Mouse (Mus musculus): ENCODE results near the gene Krt90. TPM values are rescaled to one million over a fixed set of nuclear protein-coding genes. Genes with fewer than 3 reads are reported as not detected.

The Krt90 gene
- polyA plus RNA-seq, 1 experiment from 2014 or later = not detected

- Histone ChIP-seq H3K36me3 (ENCODE audit: insufficient read depth, low read length) (no peaks in the 10 kb centered on the region), H3K4me3 (replicated peaks; ENCODE audit: low read depth, low read length) (no peak overlapping the region), H3K4me2 (ENCODE audit: low read length) (no peak overlapping the region), H3K27ac (no peak overlapping the region), H3K9me3 (replicated peaks; ENCODE audit: low read length) (no peaks in the 10 kb centered on the region), H3K4me1 (replicated peaks; ENCODE audit: insufficient read depth, low read length) (no peaks in the 10 kb centered on the region), H3K9ac (ENCODE audit: low read depth, low read length) (no peak overlapping the region), H3K27me3 (ENCODE audit: insufficient read depth, low read length) (no peaks in the 10 kb centered on the region)
- ATAC-seq (replicated peaks; ENCODE audit: low FRiP score, low read depth) = no peak
- DNase-seq (ENCODE audit: low spot score) = no peak
- WGBS = 81% methylated on average over 5 of the region's 5 CpGs
- no peak for TF ChIP-seq CTCF (IDR thresholded peaks at IDR 0.05; ENCODE audit: low read depth)
These were observed 12.8 kb upstream of the Krt90 start for GRCm38 (mm10) chr15:101575506-101575905.

DNA sequence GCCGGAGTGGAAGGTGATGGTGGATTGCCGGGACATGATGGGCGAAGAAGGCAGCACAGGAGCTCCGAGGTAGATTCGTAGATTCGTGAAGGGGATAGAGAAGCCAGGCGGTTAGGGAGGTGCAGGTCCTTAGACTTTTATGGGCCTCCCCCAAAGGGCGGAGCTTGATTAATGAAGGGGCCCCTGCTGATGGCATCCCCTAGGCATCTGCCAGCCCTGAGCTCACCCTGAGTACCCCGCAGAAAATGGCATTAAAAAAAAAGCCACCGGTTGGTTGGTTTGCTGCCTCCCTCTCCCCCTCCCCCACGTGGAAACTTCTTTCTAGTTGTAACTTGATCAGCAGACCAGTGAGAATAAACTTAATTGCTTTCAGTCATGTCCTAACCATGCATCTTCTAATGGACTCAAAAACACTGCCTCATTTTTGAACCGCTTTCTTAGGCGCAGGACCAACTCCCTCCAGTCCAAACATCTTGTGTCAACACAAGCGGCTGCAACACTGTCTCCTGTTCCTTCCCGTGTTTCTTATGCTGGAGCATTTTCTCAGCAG lies 11.1 kb upstream of the Krt90 start, which contains the start of gene Krt75:
Krt75 (minus strand) TSS at position 109 of the 550 bp plus-strand sequence.
- H3K27ac ChIP-seq = no peak within 1 kb of the TSS
- TF ChIP-seq CTCF (IDR thresholded peaks at IDR 0.05; ENCODE audit: low read depth) = no peak
- H3K36me3 ChIP-seq (ENCODE audit: insufficient read depth, low read length) = no peaks in the 10 kb centered on the region
- no peaks in the 10 kb centered on the region for H3K4me1 ChIP-seq (replicated peaks; ENCODE audit: insufficient read depth, low read length)
- DNase-seq (ENCODE audit: low spot score) = peak; percentile 64
- no peaks in the 10 kb centered on the region for H3K9me3 ChIP-seq (replicated peaks; ENCODE audit: low read length)
- H3K4me2 ChIP-seq (ENCODE audit: low read length) = no peak within 1 kb of the TSS
- H3K27me3 ChIP-seq (ENCODE audit: insufficient read depth, low read length) = no peaks in the 10 kb centered on the region
- no peak; the same call in 1 of the 2 replicates for ATAC-seq (replicated peaks; ENCODE audit: low FRiP score, low read depth)
- no peak within 1 kb of the TSS for H3K4me3 ChIP-seq (replicated peaks; ENCODE audit: low read depth, low read length)
- H3K9ac ChIP-seq (ENCODE audit: low read depth, low read length) = no peak within 1 kb of the TSS
- 39% methylated on average over 15 of the region's 15 CpGs for WGBS

DNA sequence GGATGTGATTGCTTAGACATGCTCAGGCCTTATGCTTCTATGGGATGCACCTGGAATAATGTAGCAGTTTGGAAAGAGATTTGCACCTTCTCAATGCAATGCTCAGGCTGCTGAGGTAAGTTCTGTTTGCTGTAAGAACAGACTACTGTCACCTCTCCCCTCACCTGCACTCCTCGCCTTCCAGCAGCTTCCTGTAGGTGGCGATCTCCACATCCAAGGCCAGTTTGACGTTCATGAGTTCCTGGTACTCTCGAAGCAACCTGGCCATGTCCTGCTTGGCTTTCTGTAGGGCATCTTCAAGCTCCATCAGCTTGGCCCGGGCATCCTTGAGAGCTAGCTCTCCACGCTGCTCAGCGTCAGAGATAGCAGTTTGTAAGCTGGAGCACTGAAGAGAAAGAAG lies 5.0 kb upstream of the Krt90 start:
- peak; percentile 65 for TF ChIP-seq CTCF (IDR thresholded peaks at IDR 0.05; ENCODE audit: low read depth)
- H3K4me2 ChIP-seq (ENCODE audit: low read length) = no peak overlapping the region
- no peaks in the 10 kb centered on the region for H3K9me3 ChIP-seq (replicated peaks; ENCODE audit: low read length)
- H3K27ac ChIP-seq = no peak overlapping the region
- no peaks in the 10 kb centered on the region for H3K4me1 ChIP-seq (replicated peaks; ENCODE audit: insufficient read depth, low read length)
- H3K9ac ChIP-seq (ENCODE audit: low read depth, low read length) = no peak overlapping the region
- no peaks in the 10 kb centered on the region for H3K36me3 ChIP-seq (ENCODE audit: insufficient read depth, low read length)
- no peaks in the 10 kb centered on the region for H3K27me3 ChIP-seq (ENCODE audit: insufficient read depth, low read length)
- DNase-seq (ENCODE audit: low spot score) (no peak), ATAC-seq (replicated peaks; ENCODE audit: low FRiP score, low read depth) (no peak)
- 54% methylated on average over 7 of the region's 7 CpGs for WGBS
- H3K4me3 ChIP-seq (replicated peaks; ENCODE audit: low read depth, low read length) = no peak overlapping the region

GRCm38 (mm10) chr15:101558034-101558646 lies 4.6 kb downstream of the Krt90 start:
- no peak overlapping the region for H3K4me3 ChIP-seq (replicated peaks; ENCODE audit: low read depth, low read length)
- H3K27ac ChIP-seq = no peak overlapping the region
- H3K9ac ChIP-seq (ENCODE audit: low read depth, low read length) = no peak overlapping the region
- H3K4me1 ChIP-seq (replicated peaks; ENCODE audit: insufficient read depth, low read length) = peaks cover 6% of the 10 kb centered on the region
- H3K9me3 ChIP-seq (replicated peaks; ENCODE audit: low read length) = no peaks in the 10 kb centered on the region
- no peaks in the 10 kb centered on the region for H3K36me3 ChIP-seq (ENCODE audit: insufficient read depth, low read length)
- 3% methylated on average over 7 of the region's 7 CpGs for WGBS
- no peak overlapping the region for H3K4me2 ChIP-seq (ENCODE audit: low read length)
- ATAC-seq (replicated peaks; ENCODE audit: low FRiP score, low read depth) (no peak), DNase-seq (ENCODE audit: low spot score) (peak; percentile 28)
- no peak for TF ChIP-seq CTCF (IDR thresholded peaks at IDR 0.05; ENCODE audit: low read depth)
- no peaks in the 10 kb centered on the region for H3K27me3 ChIP-seq (ENCODE audit: insufficient read depth, low read length)

DNA sequence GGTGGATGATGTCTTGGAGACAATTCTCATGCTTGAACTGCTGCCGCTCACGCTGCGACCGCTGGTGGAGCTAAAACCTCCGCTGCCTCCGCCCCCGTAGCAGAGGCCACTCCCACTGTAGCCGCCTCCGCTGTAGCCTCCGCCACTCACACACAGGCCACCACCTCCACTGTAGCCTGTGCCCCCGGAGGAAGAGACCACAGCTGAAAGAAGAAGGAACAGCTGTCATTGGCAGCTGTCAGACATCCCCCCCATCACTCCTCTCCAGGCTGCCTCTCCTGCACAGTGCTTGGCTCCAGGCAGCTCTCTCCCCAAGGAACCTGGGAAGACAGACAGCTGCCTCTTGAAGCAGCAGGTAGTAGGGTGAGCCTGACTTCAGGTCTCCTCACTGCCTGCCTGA lies 9.6 kb downstream of the Krt90 start:
- Histone ChIP-seq H3K36me3 (ENCODE audit: insufficient read depth, low read length) (no peaks in the 10 kb centered on the region), H3K4me1 (replicated peaks; ENCODE audit: insufficient read depth, low read length) (peaks cover 7% of the 10 kb centered on the region), H3K4me3 (replicated peaks; ENCODE audit: low read depth, low read length) (no peak overlapping the region), H3K9ac (ENCODE audit: low read depth, low read length) (no peak overlapping the region), H3K27ac (no peak overlapping the region), H3K9me3 (replicated peaks; ENCODE audit: low read length) (no peaks in the 10 kb centered on the region), H3K27me3 (ENCODE audit: insufficient read depth, low read length) (no peaks in the 10 kb centered on the region), H3K4me2 (ENCODE audit: low read length) (peak overlapping the region; percentile 25; the same call in 1 of the 2 replicates)
- TF ChIP-seq CTCF (IDR thresholded peaks at IDR 0.05; ENCODE audit: low read depth) = peak; percentile 14; the same call in 1 of the 2 replicates
- ATAC-seq (replicated peaks; ENCODE audit: low FRiP score, low read depth) (no peak), DNase-seq (ENCODE audit: low spot score) (peak; percentile 65)
- 0% methylated on average over 11 of the region's 11 CpGs for WGBS

DNA sequence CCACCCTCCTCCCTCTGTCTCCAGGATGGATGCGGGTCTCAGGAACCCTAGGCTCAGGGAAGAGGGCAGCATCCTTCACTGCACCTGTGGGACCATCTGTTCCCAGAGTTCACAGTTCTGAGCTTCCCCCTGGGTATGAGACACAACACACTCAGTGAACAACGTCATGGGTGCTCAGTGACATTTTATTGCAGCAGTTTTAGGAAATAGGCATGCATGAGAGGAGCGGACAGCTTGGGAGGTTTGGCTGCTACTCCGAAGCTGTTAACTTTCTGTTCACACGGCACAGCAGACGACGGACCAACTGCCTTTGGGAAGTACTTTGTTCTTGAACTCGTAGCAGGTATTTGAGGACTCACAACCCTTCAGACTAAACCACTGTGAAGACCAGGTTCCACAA lies 10.6 kb downstream of the Krt90 start:
- H3K4me2 ChIP-seq (ENCODE audit: low read length) = no peak overlapping the region
- DNase-seq (ENCODE audit: low spot score) (no peak), ATAC-seq (replicated peaks; ENCODE audit: low FRiP score, low read depth) (no peak)
- H3K9ac ChIP-seq (ENCODE audit: low read depth, low read length) = no peak overlapping the region
- H3K9me3 ChIP-seq (replicated peaks; ENCODE audit: low read length) = no peaks in the 10 kb centered on the region
- H3K27ac ChIP-seq = no peak overlapping the region
- no peaks in the 10 kb centered on the region for H3K36me3 ChIP-seq (ENCODE audit: insufficient read depth, low read length)
- WGBS = 43% methylated on average over 8 of the region's 8 CpGs
- no peak for TF ChIP-seq CTCF (IDR thresholded peaks at IDR 0.05; ENCODE audit: low read depth)
- H3K27me3 ChIP-seq (ENCODE audit: insufficient read depth, low read length) = no peaks in the 10 kb centered on the region
- H3K4me3 ChIP-seq (replicated peaks; ENCODE audit: low read depth, low read length) = no peak overlapping the region
- H3K4me1 ChIP-seq (replicated peaks; ENCODE audit: insufficient read depth, low read length) = peaks cover 5% of the 10 kb centered on the region; the same call in 1 of the 2 replicates
